Mouse (Mus musculus): ENCODE measurements around the gene Tspan4.

Gene Tspan4

GRCm38 (mm10) chr7:141508160-141508559 lies 33.1 kb downstream of the Tspan4 start:
- DNase-seq (ENCODE audit: low spot score): no peak

- no peak for DNase-seq (ENCODE audit: low spot score)
Measured at GRCm38 (mm10) chr7:141510196-141510595, 35.2 kb downstream of the Tspan4 start.

GRCm38 (mm10) chr7:141510681-141511191 lies 35.7 kb downstream of the Tspan4 start:
- DNase-seq (ENCODE audit: low spot score): no peak

- DNase-seq (ENCODE audit: low spot score): no peak
Measured at GRCm38 (mm10) chr7:141517638-141518037, 42.6 kb downstream of the Tspan4 start.

- DNase-seq (ENCODE audit: low spot score): no peak
Measured at GRCm38 (mm10) chr7:141518296-141518695, 43.3 kb downstream of the Tspan4 start.

GRCm38 (mm10) chr7:141518926-141519325 lies 43.9 kb downstream of the Tspan4 start:
- DNase-seq (ENCODE audit: low spot score): no peak

GRCm38 (mm10) chr7:141519795-141520194 lies 44.8 kb downstream of the Tspan4 start:
- no peak for DNase-seq (ENCODE audit: low spot score)

DNA sequence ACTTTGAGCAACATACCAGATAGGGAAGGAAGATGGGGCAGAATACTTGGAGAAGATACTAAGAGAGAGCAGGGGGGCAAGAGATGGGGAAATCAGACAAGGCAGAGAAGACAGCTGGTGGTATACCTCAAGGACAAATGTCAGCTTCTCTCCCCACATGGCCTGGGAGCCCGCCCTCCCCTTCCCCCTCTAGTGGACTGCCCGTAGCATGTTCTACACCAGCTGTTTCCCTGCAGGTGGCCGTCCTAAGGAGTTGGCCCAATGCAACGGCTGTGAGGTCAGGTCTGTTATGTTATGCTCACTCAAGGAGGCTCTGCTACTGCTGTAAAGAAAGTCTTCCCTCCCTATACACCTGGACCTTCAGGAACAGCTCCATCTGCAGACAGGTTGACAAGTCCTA lies 48.0 kb downstream of the Tspan4 start:
- DNase-seq (ENCODE audit: low spot score): no peak

DNA sequence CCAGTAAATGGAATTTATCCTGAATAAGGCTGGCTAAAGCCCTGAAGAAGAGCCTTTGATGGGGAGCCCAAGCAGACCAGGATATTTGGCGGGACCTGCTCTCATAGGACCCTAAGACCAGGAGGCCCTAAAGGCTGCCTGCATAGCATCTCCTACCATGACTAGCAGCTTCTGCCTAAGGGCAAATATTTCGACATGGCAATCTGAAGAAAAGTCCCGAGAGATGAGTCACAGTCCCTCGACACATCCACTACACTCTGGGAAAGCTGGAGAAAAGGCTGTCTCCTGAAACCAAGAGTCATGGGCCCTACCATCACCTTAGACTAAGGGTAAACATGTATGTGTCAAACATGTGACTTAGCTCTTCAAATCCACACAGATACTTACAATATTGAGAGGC lies 49.2 kb downstream of the Tspan4 start:
- no peak for DNase-seq (ENCODE audit: low spot score)

- DNase-seq (ENCODE audit: low spot score): peak; percentile 70
Measured at GRCm38 (mm10) chr7:141524760-141525579, 49.9 kb downstream of the Tspan4 start.

- DNase-seq (ENCODE audit: low spot score): no peak
Measured at GRCm38 (mm10) chr7:141525580-141525925, 50.5 kb downstream of the Tspan4 start.

DNA sequence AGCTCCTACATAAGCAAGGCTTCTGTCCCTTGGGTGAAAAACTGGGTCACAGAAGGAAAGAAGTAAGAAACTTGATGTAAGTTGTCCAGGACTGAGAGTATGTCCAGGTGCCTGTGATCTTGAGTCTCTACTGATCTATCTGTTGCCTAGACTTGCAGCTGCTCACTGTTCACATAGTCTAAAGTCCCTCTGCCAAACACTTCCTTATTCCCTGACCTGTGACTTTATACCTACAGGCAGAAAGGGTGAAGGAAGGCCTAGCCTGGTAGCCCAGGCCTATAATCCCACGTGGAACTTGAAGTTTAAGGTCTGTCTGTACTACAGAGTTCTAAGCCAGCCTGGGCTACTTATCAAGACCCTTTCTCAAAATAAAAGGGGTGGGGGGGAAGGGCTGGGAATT lies 60.5 kb downstream of the Tspan4 start:
- no peak for DNase-seq (ENCODE audit: low spot score)

- DNase-seq (ENCODE audit: low spot score): peak; percentile 9
Measured at GRCm38 (mm10) chr7:141538852-141539555, 64.0 kb downstream of the Tspan4 start.

DNA sequence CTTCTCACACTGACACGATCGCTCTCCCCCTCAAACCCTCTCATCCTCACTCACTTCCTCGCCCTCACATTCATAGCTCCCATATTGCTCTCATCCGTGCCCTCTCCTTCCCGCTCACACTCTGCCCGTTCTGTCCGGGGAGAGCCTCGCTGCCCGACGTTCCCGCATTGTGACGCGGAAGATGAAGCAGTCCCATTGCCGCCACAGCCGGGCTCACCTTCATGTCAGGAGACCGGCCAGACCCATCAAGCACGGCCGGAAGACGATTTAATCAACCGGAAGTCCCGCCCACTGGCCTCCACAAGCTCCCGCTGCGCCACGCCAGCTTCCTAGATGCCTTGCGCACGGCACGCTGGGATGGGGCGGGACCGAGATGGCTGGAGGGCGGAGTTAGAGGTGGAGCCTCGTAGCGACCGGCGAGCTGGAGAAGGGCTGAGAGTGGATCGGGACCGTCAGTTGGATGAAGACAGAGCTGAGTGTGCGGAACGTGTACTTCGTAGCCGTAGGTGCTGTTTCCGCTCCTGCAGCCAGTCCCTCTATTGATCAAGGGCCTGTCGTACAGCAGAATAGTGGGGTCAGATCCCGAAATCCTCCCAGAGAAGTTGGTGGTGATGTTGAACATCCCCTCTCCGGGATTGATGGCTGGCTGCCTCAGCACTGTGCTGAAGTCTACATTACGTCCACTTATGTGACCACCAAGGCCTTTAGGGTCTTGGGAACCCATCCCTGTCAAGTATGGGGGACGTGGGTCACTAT lies 64.7 kb downstream of the Tspan4 start, which contains the start of gene Chid1:
Gene Chid1 (minus strand): TSS at position 302 of the 756 bp plus-strand sequence.
- peak; percentile 97 for DNase-seq (ENCODE audit: low spot score)

- peak; percentile 34 for DNase-seq (ENCODE audit: low spot score)
Measured at GRCm38 (mm10) chr7:141540312-141541081, 65.5 kb downstream of the Tspan4 start.

GRCm38 (mm10) chr7:141541681-141542080 lies 66.6 kb downstream of the Tspan4 start:
- no peak for DNase-seq (ENCODE audit: low spot score)

DNA sequence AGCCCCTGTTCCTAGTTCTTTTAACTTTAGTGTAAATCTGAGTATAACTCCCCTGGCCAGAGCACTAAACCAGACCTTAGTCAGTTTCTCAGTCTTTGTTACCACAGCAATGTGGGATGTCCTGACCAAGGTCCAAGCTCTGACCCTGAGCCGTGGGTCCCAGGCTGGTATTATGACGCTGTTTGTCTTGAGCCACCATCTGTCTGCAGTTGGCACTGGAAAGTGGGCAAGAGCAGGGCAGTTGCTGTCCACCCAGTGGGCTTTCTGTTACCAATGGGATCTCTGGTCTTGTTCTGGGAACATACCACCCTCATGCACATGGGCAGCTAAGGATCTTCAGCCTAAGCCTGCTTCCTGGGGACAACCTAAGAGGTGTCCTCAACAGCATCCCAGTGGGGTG lies 67.5 kb downstream of the Tspan4 start:
- DNase-seq (ENCODE audit: low spot score): no peak

Data from ovary, postnatal 14 days (tissue).